Mouse (Mus musculus): Measurements from ENCODE around the gene Tecr.

Gene Tecr

DNA sequence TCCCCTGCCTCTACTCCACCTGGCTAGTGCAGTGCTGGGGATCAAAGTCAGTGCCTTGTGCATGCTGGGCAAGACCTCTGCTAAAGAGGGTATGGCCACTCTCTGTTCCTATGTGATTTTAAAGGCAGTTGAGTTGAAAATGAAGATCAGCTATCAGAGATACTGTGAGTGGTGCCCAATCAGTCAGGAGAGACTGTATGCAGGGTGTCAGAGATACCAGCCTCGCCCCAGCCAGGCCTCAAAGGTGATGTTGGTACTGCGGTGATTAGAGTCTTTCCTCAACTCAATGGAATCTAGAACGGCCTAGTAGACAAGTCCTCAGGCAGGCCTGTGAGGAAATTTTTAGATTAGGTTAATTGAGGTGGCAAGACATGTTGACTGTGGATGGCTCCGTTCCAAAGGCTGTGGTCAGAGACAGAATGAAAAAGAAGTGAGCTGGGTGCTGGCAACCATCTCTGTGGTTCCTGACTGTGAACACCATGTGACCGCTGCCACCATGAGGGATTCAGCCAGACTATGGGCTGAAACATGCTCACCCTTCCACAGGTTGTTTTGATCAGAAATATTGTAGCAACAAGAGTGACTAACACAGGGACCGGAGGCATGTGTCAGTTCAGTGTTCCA is 18.0 kb upstream of the Tecr start:
- no peak for DNase-seq (ENCODE audit: low read depth, low spot score)
- Histone ChIP-seq H3K27me3 (ENCODE audit: control insufficient read depth, insufficient read depth, low read length, poor library complexity, severe bottlenecking) (no peaks in the 10 kb centered on the region), H3K36me3 (ENCODE audit: control insufficient read depth, insufficient read depth, low read length, poor library complexity, severe bottlenecking) (no peaks in the 10 kb centered on the region)

DNA sequence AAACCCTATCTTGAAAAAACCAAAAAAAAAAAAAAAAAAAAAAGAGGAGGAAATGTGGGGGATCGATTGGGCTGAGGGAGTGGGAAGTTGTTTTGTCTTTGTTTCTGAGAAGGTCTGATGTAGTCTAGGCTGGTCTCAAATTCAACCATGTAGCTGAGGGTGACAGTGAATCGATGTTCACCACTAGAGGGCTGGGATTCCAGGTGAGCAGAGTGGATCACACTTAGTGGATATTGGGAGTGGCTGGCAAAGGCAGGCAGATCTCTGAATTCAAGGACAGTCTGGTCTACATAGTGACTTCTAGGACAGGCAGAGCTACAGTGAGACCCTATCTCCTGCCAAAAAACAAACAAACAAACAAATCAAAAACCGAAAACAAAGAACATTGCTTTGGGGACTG is 17.0 kb upstream of the Tecr start:
- H3K36me3 ChIP-seq (ENCODE audit: control insufficient read depth, insufficient read depth, low read length, poor library complexity, severe bottlenecking): no peaks in the 10 kb centered on the region
- H3K27me3 ChIP-seq (ENCODE audit: control insufficient read depth, insufficient read depth, low read length, poor library complexity, severe bottlenecking): no peaks in the 10 kb centered on the region
- peak; percentile 38 for DNase-seq (ENCODE audit: low read depth, low spot score)

GRCm38 (mm10) chr8:83623549-83623948 is 15.8 kb upstream of the Tecr start:
- no peak for DNase-seq (ENCODE audit: low read depth, low spot score)
- no peaks in the 10 kb centered on the region for H3K27me3 ChIP-seq (ENCODE audit: control insufficient read depth, insufficient read depth, low read length, poor library complexity, severe bottlenecking)

GRCm38 (mm10) chr8:83622389-83622989 is 14.7 kb upstream of the Tecr start:
- peak; percentile 91 for DNase-seq (ENCODE audit: low read depth, low spot score)
- Histone ChIP-seq H3K27me3 (ENCODE audit: control insufficient read depth, insufficient read depth, low read length, poor library complexity, severe bottlenecking) (no peaks in the 10 kb centered on the region), H3K36me3 (ENCODE audit: control insufficient read depth, insufficient read depth, low read length, poor library complexity, severe bottlenecking) (no peaks in the 10 kb centered on the region)

More at GRCm38 (mm10) chr8:83623549-83623948, 15.8 kb upstream of the Tecr start:
- H3K36me3 ChIP-seq (ENCODE audit: control insufficient read depth, insufficient read depth, low read length, poor library complexity, severe bottlenecking): no peaks in the 10 kb centered on the region

GRCm38 (mm10) chr8:83621691-83622388 is 14.1 kb upstream of the Tecr start:
- no peak for DNase-seq (ENCODE audit: low read depth, low spot score)
- Histone ChIP-seq H3K36me3 (ENCODE audit: control insufficient read depth, insufficient read depth, low read length, poor library complexity, severe bottlenecking) (no peaks in the 10 kb centered on the region), H3K27me3 (ENCODE audit: control insufficient read depth, insufficient read depth, low read length, poor library complexity, severe bottlenecking) (no peaks in the 10 kb centered on the region)

DNA sequence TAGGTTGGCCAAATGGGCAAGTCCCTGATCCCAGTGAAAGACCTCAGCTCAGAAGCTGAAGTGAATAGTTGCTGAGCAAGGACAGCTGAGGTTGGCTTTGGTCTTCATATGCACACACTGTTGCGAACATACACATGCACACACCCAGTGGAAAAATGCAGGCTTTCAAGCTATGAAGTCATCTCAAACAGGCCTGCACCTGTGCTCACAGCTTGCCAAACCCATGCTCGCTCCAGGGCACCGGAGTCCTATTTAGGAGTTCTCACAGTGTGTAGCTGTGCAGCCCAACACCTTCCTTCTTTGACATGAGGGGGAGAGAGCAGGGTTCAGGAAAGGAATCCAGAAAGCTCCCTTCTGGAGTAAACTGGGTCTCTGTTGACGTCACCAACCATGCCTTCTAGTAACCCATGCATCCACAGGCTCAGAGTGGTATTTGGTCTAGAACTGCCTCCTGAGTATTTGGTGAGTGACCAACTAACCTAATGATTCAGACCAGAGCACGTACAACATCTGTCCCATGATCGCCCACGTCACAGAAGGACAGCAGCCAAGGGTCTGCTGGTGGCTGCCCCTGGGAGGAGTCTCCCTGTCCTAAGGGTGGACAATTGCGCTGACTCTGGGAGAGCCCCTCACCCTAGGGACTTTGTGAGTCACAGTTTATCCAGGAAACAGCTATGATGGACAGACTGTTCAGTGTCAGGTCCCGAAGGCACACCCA is 12.0 kb upstream of the Tecr start:
- H3K36me3 ChIP-seq (ENCODE audit: control insufficient read depth, insufficient read depth, low read length, poor library complexity, severe bottlenecking): no peaks in the 10 kb centered on the region
- peak; percentile 46 for DNase-seq (ENCODE audit: low read depth, low spot score)
- H3K27me3 ChIP-seq (ENCODE audit: control insufficient read depth, insufficient read depth, low read length, poor library complexity, severe bottlenecking): no peaks in the 10 kb centered on the region

GRCm38 (mm10) chr8:83618566-83618965 is 10.8 kb upstream of the Tecr start:
- DNase-seq (ENCODE audit: low read depth, low spot score): no peak
- Histone ChIP-seq H3K36me3 (ENCODE audit: control insufficient read depth, insufficient read depth, low read length, poor library complexity, severe bottlenecking) (no peaks in the 10 kb centered on the region), H3K27me3 (ENCODE audit: control insufficient read depth, insufficient read depth, low read length, poor library complexity, severe bottlenecking) (no peaks in the 10 kb centered on the region)

DNA sequence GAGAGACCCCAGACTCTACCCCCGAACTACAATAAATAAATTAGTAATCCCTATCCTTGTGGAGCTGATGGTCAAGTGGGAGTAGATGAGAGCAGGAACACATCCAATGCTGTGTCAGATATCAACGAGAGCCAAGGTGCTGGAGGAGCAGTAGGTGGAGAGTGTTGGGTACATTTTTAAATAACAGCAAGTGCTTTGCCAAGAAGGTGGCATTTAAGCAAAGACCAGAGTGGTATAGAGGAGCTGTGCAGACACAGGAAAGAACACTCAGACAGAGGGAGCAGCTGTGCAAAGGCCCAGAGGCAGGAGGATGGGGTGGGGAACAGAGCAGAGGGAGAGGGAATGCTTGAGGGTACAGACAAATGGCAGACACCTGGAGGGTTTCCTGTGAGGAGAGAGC is 9.3 kb upstream of the Tecr start:
- peak; percentile 29 for DNase-seq (ENCODE audit: low read depth, low spot score)
- H3K27me3 ChIP-seq (ENCODE audit: control insufficient read depth, insufficient read depth, low read length, poor library complexity, severe bottlenecking): no peaks in the 10 kb centered on the region
- H3K36me3 ChIP-seq (ENCODE audit: control insufficient read depth, insufficient read depth, low read length, poor library complexity, severe bottlenecking): no peaks in the 10 kb centered on the region

- no peaks in the 10 kb centered on the region for H3K27me3 ChIP-seq (ENCODE audit: control insufficient read depth, insufficient read depth, low read length, poor library complexity, severe bottlenecking)
- peak; percentile 33 for DNase-seq (ENCODE audit: low read depth, low spot score)
- peaks cover 2% of the 10 kb centered on the region; the same call in 1 of the 2 replicates for H3K36me3 ChIP-seq (ENCODE audit: control insufficient read depth, insufficient read depth, low read length, poor library complexity, severe bottlenecking)
Observed at GRCm38 (mm10) chr8:83616625-83617024, 8.9 kb upstream of the Tecr start.

GRCm38 (mm10) chr8:83613695-83614094 is 5.9 kb upstream of the Tecr start:
- Histone ChIP-seq H3K27me3 (ENCODE audit: control insufficient read depth, insufficient read depth, low read length, poor library complexity, severe bottlenecking) (no peaks in the 10 kb centered on the region), H3K36me3 (ENCODE audit: control insufficient read depth, insufficient read depth, low read length, poor library complexity, severe bottlenecking) (peaks cover 14% of the 10 kb centered on the region)
- DNase-seq (ENCODE audit: low read depth, low spot score): no peak

DNA sequence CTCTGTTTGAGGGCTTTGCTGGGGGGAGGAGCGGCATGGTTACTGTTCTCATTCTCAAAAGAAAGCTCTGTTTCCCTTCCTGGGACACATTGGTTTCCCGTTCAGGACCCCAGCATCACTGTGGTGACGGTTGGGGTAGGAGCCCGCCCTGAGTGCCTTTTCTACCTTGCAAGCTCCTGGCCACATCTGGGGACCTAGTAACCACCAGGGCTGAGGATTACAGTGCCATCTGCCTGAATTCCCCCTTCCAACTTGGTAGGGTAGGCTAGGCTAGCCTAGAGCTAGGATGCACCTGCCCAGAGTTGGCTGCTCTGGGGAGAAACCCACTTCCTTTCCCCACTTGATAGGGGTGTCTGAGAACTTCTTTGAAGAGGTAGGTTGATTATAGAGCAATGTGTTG is 4.2 kb upstream of the Tecr start:
- peak; percentile 30 for DNase-seq (ENCODE audit: low read depth, low spot score)
- Histone ChIP-seq H3K27me3 (ENCODE audit: control insufficient read depth, insufficient read depth, low read length, poor library complexity, severe bottlenecking) (no peaks in the 10 kb centered on the region), H3K36me3 (ENCODE audit: control insufficient read depth, insufficient read depth, low read length, poor library complexity, severe bottlenecking) (peaks cover 14% of the 10 kb centered on the region)

DNA sequence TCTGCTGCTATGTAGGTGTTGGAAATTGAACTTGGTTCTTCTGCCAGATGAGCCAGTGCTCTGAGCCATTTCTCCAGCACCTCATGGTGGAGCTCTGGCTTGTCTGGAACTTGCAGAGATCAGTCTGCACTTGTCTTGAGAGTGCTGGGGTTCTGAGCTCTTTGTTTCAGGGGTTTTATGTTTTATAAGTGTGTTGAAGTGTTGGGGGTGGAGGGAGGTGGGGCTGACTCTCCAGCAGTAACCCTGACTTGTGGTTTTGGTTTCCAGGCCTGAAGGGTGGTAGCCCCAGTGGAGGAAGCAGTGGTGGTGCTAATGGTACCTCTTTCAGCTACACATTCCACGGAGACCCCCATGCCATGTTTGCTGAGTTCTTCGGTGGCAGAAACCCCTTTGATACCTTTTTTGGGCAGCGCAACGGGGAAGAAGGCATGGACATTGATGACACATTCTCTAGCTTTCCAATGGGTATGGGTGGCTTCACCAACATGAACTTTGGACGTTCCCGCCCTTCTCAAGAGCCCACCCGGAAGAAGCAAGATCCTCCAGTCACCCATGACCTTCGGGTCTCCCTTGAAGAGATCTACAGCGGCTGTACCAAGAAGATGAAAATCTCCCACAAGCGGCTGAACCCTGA is 1.9 kb upstream of the Tecr start:
- Histone ChIP-seq H3K27me3 (ENCODE audit: control insufficient read depth, insufficient read depth, low read length, poor library complexity, severe bottlenecking) (no peaks in the 10 kb centered on the region), H3K36me3 (ENCODE audit: control insufficient read depth, insufficient read depth, low read length, poor library complexity, severe bottlenecking) (peaks cover 14% of the 10 kb centered on the region)
- peak; percentile 39 for DNase-seq (ENCODE audit: low read depth, low spot score)

DNA sequence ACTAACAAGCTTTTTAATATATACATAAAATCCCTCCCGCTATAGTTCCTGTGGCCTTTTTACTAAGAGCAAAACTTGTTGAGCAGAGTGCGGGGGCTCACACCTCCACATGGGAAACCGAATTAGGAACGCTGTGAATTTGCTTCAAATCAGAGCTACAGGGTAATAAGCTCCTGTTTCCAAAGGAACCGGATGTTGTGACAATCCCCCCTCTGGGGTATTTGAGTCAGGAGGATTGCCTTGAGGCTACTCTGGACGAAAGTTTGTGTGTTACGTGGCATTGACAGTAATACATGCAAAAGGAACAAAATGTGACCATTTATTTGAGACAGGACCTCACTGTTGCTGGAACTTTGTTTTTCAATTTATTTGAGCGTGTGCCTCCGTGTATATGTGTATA is 1.3 kb upstream of the Tecr start:
- peaks cover 14% of the 10 kb centered on the region for H3K36me3 ChIP-seq (ENCODE audit: control insufficient read depth, insufficient read depth, low read length, poor library complexity, severe bottlenecking)
- DNase-seq (ENCODE audit: low read depth, low spot score): peak; percentile 26
- H3K27me3 ChIP-seq (ENCODE audit: control insufficient read depth, insufficient read depth, low read length, poor library complexity, severe bottlenecking): no peaks in the 10 kb centered on the region

DNA sequence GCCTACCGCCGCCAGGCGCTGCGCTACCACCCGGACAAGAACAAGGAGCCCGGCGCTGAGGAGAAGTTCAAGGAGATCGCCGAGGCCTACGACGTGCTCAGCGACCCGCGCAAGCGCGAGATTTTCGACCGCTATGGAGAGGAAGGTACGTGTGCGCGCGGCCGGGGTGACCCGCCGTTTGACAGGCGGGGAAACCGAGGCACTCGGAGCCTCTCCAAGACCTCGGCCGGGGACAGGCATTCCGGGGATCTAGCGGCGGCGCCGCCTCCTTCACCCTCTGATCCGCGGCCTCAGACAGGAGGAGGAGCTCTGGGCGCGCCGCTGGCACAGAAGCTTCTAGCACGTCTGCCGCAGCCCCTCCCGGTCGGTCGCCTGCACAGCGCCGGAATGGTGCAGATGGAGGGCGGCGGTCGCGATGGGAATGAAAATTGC is 643 bp upstream of the Tecr start:
- no peak for DNase-seq (ENCODE audit: low read depth, low spot score)
- Histone ChIP-seq H3K36me3 (ENCODE audit: control insufficient read depth, insufficient read depth, low read length, poor library complexity, severe bottlenecking) (peaks cover 14% of the 10 kb centered on the region), H3K27me3 (ENCODE audit: control insufficient read depth, insufficient read depth, low read length, poor library complexity, severe bottlenecking) (no peaks in the 10 kb centered on the region)
